Mouse (Mus musculus) CD4-positive, CD25-positive, alpha-beta regulatory T cell, adult 2 months (primary cell): Measurements from ENCODE around the gene Rexo4.

Experiments used
- DNase-seq: peaks from one replicate; pipeline ENCODE4 v3.0.0-alpha.2; 2012; ENCODE audit warnings: low read depth, low spot score

The Rexo4 gene

DNA sequence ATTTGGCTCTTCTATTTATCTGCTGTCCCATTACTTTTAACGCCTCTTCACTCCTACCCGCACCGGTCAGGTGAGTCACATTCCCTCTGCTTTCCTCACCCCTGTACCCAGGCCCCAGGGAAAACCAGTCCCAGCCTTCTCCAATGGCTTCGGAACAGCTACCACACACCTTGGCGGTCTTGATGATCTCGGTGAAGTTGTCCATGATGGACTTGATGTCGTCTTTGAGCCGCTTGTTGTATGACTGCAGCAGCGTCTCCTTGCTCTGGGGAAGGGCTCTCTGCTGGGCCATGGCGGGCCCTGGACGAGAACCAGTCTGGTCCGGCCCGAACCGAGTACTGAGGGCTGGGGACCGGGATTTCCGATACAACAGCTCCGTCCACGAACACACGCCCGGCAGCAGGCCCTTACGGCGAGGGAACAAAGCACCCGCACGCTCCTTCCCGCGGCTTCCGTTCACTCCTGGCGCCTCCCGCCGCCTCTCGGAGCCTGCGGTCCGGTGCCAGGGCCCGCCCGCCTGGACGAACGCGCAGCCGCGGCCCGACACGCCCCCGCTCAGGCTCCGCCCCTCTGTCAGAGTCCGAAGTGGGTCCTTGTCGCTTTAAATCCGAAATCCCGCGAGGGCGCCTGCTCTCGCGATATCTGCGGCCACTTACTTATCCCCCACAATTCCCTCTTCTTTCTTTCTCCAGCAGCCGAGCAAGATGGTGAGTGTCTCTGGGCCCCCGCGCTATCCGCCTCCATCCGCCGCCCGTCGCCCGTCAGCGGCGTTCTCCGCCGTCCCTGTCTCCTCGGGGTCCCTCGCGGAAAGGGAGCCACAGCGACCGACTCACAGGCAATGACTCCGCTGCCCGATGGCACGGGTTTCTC is 53.8 kb downstream of the Rexo4 start, which contains the start of the genes Med22 and Rpl7a:
Gene Med22, minus strand, starts transcription at position 554 of the 870 bp plus-strand sequence.
Gene Rpl7a, plus strand, starts transcription at position 641 of the 870 bp plus-strand sequence.
- DNase-seq = peak; percentile 99

DNA sequence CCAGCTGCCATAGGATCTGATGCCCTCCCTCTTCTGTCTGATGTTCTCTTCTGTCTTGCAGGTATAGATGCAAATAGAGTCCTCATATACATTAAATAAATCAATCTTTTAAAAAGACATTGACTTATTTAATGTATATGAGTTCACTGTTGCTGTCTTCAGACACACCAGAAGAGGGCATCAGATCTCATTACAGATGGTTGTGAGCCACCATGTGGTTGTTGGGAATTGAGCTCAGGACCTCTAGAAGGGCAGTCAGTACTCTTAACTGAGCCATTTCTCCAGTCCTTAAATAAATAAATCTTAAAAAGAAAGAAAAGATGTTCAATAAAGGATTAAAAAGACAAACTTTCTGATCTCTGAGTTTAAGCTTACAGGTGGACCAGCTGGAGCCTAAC is 54.8 kb downstream of the Rexo4 start:
- DNase-seq = no peak

DNA sequence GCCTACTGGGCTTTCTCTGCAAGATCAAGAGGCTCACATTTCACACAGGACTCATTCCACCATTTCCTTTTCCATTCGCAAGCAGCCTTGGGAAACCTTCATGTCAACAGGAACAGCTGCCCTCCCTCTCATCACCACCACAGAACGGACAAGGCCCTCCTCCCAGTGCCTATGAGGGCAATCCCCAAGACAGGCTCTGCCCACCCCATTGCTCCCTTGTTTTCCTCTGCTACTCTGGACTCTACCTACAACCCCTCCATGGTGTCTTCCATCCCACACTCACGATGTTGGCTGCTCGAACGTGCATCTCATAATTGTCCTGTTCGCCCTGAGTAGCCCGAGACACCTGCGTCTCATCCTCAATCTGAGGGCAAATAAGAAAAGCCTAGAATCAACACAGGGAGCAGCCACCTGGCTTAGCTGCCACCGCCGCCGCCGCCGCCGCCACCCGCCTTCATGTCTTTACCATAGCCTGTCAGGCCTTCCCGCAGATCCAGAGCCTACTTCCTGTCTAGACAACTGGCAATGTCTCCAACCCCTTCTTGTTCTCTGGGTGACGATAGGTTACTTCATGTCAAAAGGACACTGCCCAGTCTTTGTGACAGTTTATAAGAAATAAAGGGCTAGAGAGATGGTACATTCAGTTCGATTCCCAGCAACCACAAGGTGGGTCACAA is 55.3 kb downstream of the Rexo4 start:
- DNase-seq = peak; percentile 41

DNA sequence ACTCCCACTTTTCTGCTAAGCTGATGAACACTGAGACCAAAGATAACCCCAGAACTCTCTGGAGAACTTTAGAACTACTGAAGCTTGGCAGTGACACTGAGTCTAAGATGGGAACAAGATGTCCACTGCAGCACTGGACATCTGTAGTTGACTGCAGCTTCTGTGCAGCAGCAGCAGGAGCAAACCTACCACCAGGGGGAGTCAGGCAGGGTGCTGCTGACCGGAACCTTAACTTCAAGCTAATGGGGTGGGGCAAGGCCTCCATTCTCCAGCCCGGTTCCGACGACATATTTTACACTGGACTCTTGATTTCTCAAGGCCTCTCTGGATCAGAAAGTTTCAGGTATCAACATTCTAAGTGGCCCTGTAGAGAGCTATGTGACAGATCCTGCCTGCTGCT is 57.1 kb downstream of the Rexo4 start:
- DNase-seq = peak; percentile 73

DNA sequence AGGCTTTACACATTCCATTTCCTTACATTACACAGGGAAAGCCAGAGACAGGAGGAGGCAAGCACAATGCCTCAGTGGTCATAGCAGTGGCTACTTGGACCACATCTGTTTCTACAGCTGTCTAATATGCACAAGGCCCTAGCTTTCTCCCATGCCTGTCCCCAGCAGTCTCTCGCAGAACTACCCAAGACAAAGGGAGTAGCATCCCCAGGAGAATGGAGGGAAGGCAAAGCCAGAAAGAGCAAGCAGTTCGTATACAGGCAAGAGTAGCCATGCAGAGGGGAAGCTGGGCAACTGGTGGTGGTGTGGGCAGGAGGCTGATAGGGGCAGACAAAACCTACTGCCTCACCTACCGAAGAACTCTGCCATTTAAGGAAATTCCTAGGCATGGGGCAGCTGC is 57.8 kb downstream of the Rexo4 start:
- no peak for DNase-seq

DNA sequence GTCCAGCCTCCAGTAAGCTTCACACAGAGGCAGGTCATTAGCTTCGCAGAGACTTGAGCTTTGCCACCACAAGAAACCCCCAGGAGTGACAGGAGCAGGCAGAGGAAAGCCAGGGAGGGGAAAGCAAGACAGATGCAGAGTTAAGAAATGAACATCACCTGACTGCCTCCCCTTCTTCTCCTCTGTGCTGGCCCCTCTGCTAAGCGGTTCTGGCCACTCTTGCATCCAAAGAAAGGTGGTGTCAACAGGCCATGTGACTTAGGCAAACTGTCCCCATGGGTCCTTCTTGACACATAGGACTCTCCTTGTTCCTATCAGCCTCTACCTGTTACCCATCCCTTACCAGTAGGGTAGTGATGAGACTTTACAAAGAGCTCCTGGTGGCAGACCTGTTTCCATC is 58.2 kb downstream of the Rexo4 start:
- no peak for DNase-seq
